Mouse (Mus musculus): ENCODE measurements around the gene Gm28363.
"Not testable (repeated sequence)": the region's sequence is repeated elsewhere in the genome, so short reads cannot be mapped to it uniquely, and the experiment has no call there.

Gm28363 gene

DNA sequence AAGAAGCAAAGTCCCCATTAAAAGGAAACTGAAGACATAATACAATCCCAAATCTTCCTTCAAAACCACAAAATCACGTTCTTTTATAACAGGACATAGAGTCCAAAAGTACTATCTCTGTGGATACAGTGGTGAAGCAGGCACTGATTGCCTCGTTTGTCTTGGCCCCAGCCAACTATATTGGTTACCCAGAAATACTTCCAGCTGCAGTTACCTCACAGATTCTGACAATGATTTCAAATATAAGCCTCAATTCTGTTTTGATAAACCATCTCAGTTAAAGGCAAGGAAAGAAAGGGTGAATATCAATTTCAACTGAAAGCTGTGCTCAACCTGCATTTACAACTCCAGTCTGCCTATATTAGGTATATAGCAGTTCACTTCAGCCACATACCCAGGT, at the start of gene Gm28363:
TSS of gene Gm28363 (plus strand) at position 301 of the 400 bp plus-strand sequence.
- not testable (repeated sequence) for DNase-seq (ENCODE audit: low spot score in 2 of 2)

DNA sequence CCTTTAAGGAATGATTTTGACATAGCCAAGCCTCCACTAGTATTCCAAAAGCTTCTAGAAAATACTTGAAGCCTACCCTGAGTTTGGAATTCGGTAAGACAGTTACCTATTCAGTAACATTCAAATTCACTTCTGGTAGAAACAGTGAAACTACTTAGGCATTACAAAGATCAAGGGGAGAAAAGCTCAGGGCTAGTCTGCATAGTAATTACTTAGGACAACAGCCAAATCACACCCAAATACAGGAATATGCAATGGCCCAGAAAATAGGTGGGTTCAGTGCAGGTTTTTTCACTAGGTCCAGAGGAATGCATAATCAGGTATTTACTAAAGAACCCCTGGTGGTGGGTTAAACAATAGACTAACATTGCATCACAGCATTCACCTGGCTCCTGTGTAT, 46.7 kb upstream of the Gm28363 start:
- not testable (repeated sequence) for DNase-seq (ENCODE audit: low spot score in 2 of 2)

Measured in right cerebral cortex, adult 2 months (tissue).